Mouse (Mus musculus) layer of hippocampus, adult 9-11 months (tissue): ENCODE results near the gene Clcn1.

Experiments used
- DNase-seq: peaks from one replicate; pipeline ENCODE4 v3.0.0; 2022

Gene Clcn1

DNA sequence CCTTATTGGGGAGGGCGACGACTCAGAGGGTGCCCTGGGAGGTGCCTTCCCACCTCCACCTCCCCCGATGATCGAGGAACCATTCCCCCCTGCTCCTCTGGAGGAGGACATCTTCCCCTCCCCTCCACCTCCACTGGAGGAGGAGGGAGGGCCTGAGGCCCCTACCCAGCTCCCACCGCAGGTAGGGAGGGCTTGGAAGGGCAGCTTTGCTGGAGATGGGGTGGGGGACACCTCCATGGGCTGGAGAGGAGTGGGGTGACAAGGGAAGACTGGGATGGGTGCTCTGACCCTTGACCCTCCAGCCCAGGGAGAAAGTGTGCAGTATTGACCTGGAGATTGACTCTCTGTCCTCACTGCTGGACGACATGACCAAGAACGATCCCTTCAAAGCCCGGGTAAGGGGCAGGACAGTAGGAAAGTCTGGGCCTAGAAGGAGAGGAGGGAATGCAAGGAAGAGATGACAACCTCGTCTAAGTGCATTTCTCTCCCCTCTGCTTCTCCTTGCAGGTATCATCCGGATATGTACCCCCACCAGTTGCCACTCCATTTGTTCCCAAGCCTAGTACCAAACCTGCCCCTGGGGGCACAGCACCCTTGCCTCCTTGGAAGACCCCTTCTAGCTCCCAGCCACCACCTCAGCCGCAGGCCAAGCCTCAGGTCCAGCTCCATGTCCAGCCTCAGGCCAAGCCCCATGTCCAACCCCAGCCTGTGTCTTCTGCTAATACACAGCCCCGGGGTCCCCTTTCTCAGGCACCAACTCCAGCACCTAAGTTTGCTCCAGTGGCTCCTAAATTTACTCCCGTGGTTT lies 64.7 kb downstream of the Clcn1 start:
- DNase-seq: no peak

DNA sequence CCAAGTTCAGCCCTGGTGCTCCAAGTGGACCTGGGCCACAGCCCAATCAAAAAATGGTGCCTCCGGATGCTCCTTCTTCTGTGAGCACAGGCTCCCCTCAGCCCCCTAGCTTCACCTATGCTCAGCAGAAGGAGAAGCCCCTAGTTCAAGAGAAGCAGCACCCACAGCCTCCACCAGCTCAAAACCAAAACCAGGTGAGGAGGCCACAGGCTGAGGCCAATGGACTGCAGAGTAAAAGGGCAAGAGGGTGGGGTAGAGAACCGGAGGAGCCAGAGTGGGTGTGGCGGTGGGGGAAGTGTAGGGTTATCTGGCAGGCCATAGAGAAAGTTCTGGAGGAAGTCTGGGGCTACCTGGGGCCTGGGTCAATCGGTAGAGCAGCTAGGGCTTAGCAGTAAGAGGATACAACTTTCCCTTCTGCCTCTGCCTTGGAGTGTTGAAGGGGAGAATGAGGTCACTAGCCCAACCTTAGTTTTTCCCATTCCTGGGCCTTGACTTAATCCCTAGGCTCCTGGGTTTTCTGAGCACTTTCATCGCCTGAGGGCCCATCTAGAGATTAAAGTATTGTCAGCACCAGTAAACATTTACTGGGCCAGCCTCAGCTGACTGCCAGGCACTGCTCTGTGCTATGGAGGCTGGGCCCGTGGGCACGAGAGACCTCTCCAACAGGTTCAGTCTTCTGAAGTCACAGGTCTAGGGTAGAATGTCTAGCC lies 65.4 kb downstream of the Clcn1 start:
- no peak for DNase-seq

DNA sequence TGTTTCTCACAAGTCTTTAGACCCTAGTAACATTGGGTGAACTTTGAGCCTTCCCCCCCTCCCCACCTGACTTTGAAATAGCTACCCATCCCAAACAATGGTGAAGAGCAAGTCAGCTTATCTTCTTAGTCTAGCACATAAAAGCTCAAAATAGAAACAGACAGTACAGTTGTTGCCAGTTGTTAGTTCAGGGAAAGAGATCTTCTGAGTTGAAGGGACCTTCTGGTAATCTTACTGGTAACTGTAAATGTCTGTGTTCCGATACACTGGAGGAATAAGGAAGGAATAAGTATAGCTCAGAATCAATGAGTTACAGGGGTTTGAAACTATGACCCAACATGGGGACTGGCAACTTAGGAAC lies 66.0 kb downstream of the Clcn1 start:
- DNase-seq: no peak

DNA sequence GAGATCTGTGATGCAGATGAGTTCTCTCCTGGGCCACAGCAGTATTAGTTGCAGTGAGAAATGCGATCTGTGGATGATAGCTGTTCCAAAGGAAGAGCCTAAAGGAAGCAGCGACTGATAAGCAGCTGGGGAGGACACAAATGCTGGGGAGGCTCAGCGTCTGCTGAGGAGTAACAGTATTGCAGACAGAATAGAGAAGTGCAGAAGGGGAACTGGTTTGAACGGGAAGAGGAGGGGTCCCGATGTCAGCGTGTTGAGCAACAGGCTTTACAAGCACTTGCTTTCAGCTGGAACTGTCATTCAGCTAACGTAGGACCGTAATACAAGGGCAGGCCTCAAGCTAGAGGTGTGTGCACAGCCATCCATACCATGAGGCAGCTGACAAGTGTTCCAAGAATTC lies 66.7 kb downstream of the Clcn1 start:
- DNase-seq: peak; percentile 47

DNA sequence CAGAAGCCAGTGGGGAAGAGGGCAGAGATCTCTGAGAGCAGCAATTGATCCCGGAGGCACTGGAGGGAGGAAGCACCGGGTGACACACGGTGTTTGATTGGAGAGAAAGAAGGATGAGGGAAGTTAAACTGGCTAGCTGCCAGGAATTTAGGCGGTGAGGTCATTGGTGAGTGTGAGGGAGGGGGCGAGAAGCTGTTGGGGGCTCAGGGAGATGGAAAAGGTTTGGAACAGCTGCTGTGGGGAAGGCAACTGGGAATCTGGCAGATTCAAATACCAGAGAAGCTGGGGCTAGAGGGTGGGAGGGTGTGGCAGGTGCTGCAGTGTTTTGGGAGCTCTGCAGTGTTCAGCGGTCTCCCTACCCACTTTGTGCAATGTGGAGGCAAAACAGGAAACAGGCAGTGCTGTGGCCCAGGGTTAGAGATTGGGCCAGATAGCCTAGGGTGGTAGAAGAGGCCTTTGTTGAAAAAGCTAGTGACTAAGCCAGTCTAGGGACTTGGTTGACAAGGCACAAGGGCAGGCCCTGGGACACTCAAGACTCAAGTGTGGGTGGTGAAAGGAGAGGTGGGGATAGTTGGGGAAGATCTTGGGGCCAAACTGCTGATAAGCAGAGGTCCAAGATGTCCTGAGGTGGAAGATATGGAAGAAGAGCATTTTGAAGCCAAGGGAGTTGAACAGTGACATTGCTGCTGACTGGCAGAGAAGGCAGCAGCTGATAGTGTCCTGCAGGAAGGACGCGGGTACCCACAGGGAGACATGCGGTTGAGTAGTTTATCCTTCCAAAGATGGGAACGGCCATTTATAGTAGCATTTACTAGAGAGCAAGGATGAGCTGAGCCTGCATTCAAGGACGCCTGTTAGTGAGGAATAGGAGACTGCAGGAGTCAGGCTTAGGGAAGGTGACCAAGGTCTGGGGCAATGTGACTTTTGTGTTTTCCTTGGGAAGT lies 67.9 kb downstream of the Clcn1 start:
- DNase-seq: no peak

DNA sequence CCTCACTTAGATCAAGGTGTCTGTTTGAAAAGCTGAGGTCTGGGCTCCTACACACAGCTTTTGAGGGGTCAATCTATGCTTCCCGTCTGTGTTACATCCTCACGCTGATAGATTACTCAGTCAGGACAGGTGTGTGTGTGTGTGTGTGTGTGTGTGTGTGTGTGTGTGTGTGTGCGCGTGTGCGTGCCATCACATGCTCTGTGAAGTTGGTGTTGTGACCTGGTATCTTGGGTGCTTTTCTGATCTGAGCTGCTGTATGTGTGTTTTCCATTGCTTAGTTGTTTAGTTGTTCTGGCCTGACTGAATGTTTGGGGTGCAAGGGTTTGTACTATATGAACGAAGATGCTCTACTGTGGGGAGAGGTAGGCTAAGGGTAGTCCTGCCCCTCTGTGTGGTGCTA lies 68.9 kb downstream of the Clcn1 start:
- no peak for DNase-seq

DNA sequence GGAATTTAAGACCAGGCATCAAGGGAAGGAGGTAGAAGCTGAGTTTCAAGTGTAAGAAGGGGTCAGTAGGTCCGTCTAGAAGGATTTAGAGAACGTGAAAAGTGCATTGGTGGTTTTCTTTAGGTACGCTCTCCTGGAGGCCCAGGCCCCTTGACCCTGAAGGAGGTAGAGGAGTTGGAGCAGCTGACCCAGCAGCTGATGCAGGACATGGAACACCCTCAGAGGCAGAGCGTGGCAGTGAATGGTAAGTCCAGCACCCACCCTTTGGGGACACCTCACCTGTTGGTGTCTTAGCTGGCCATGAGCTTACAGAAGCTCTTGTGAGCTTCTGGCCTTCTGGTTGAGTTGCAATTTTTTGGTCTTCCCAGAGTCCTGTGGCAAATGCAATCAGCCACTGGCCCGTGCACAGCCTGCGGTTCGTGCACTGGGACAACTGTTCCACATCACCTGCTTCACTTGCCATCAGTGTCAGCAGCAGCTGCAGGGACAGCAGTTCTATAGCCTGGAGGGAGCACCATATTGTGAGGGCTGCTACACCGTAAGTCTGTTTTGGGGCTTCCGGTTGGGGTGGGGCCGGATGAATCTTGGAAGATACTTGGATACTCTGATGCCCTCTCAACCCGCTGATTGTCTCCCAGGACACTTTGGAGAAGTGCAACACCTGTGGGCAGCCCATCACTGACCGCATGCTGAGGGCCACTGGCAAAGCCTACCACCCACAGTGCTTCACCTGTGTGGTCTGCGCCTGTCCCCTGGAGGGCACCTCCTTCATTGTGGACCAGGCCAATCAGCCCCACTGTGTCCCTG lies 69.5 kb downstream of the Clcn1 start:
- DNase-seq: no peak

DNA sequence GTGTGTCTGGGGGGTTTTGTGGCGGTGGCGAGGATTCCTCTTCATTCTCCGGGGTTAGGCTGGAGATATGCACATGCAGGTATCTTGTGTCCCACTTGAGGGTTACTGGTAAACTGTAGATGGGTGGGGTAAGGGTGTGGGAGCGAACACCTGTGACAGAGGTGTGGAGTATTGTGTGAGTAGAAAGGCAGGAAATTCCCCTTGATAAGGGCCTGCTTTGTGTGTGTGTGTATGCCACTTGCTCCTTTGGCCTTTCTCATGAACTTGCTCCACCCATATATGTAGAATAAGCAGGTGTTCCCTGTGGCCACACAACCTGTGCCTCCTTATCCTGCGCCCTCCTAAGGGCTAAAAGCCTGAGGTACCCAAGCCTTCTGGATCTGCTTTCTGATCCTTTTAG lies 70.4 kb downstream of the Clcn1 start:
- DNase-seq: no peak

DNA sequence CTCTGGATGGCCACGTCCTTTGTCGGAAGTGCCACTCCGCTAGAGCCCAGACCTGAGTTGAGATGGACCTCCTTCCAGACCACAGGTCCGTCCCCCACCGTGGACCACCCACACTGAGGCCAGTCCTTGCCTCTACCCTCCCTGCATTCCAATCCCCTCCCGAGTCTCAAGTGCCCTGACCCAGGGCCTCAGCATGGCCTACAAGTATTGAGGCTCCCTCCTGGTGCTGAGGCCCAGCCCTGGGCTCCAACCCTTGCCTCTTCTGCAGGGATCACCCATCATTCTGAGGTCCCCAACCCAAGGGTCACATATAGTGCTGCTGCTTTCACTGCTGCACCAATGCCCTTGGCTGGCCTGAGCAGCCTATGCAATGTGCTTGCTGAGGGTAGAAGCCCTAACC lies 71.4 kb downstream of the Clcn1 start:
- DNase-seq: no peak

DNA sequence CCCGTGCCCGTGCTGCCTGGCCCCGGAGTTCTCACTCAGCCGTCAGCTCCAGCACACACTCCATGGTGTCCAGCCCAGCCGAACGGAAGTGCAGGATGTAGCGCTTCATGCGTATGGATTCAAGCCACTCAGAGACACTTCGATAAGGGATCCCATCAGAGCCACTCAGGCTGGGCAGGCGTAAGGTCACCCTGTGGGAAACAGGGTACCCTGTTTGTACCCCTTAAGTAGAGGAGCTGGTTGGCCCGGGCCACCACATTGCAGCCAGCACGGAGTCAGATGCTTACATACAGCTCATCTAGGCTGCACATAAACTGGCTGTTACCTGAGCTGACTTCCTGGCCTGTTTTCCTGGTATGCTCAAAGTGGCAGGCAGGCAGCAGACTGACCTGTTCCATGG lies 72.4 kb downstream of the Clcn1 start:
- no peak for DNase-seq

DNA sequence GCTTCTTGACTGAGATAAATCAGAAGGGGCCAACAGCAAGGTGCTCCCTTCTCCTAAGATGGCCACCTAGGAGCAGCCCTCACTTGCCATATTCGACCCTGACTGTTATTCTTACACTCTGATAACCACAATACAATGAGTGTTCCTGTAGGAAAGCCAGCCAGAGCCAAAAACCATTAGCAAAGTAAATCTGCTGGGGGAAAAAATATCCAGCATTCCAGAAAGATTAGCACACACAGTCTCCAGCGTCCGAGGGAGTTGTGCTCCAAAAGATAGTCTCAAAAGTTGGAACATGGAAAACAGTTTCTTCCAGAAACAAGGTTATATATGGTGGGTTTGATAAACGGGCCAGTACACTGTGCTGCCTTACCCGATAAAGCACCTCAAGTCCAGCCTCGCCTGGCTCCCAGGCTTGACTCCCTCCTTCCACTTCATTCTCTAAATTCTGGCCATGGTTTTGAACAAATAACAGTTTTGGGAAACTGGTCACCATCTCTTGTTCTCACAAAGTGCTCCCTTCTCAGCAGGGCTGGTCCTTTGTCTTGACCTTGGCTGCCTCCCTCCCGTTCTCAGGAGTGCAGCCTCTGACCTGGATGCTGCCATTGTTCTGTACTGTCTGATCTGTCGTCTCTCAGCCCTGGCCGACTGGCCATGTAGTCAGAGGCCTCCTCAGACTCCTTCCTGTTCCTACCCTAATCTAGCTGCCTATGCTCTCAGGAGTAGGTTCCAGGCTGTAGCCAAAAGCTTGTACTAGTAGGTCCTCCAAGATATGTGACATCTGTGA lies 73.1 kb downstream of the Clcn1 start:
- no peak for DNase-seq

DNA sequence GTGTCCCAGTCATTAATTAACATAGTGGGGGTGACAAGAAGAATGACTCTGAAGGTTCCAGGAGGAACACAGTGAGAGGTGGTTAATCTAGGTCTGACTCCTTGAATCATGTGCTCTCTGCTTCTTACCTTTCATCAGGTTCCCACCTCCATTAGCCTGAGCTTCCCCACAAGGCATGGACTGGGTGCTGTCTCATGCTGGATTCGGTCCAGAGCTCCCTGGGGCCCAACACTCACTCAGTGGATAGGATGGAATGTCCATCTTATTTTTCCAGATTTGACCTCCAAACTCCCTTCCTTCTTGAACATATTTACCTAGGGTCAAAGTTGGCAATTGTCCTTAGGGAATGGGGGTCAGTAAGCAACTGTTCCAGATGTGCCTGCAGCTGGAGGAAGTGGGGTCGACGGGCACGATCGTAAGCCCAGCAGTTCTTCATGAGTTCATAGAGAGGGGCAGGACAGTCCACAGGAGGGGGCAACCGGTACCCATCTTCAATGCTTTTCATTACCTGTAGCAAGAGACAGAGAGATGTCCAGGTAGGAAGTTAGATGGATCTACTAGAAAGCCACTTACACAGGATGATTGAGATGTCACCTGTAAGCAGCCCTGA lies 73.9 kb downstream of the Clcn1 start:
- no peak for DNase-seq

DNA sequence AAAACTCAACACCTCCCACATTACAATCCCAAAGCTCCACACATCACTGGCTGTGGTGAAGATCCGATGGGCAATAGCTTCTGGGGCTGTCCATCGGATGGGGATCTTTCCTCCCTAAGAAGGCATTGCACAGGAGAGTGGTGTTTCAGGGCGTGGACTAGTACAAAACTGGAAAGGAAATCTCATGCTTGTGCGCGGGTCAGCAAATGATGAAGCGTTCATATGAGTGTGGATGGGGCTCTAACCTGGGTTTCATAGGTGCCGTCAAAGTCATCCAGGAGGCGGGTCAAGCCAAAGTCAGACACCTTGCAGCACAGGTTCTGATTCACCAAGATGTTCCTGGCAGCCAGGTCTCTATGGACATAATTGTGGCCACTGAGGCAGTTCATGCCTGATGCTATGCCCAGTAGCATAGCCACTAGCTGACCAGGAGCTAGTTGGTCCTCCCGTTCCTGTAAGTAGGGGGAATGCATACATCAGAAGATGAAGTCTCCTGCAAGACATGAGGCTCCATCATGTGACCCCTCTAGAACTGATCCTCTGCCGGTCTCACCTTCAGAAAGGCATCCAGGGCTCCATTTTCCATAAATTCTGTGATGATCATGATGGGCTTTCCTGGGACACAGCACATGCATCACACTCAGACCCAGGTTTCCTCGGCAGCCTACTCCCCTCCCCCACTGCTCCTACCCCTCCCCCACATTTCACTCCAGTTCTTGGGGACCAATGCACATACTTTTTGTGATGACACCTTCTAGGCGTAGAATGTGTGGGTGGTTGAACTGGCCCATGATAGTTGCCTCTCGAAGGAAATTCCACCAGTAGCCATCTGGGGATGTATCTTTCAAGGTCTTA lies 74.8 kb downstream of the Clcn1 start:
- DNase-seq: no peak

DNA sequence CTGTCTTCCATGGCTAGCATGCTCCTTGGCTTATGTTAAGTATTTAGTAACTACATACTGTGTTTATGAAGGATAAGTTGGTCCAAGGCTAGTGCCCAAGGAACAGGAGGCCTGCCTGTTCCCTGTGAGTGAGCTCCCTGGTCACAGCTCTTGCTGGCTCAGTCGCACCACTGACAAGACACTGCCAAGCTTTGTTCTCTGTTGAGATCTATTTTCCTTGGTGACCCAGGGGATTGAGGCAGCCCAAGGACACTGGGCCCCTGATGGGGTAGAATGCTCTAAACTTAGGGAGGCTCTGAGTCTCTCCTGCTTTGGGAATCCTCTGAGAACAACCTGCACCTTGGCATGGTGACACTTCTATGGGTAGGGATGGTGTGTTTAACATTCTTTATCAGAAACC lies 75.6 kb downstream of the Clcn1 start:
- DNase-seq: no peak

DNA sequence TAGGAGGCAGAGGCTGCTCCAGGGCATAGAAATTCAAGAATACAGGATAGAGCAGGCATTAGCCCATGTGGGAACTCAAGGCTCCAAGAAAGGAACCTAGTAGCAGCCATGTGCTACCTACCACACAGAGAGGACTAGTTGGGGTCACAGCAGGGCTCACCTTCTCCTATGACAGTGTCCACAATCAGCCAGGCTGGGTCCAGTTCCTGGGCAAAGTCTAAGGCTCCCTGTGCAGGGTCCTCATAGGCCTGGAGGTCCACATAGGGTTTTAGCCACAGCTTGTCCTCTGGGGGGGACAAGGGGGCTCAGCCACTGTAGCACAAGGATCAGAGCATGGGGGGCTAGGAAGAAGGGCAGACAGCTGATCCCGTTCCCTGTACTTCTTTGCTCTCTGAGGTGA lies 76.0 kb downstream of the Clcn1 start:
- DNase-seq: no peak

DNA sequence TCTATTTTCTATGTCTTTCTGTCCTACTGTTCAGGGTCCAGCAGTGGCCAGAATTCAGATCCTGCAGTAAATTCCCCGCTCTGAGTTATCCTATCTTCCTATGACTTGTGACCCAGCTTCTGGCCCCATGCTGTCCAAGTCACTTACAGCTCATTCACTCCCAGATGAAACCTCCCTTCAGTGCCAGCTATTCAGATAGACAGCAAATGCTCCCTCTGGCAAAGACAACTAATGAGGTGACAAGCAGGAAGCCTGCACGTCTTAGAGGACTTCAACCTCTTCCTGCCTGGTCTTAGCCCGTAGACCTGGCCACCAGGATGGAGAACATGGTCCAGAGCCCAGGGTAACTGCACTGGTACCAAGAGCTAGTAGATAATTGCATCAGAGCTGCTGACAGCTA lies 76.5 kb downstream of the Clcn1 start:
- DNase-seq: no peak

DNA sequence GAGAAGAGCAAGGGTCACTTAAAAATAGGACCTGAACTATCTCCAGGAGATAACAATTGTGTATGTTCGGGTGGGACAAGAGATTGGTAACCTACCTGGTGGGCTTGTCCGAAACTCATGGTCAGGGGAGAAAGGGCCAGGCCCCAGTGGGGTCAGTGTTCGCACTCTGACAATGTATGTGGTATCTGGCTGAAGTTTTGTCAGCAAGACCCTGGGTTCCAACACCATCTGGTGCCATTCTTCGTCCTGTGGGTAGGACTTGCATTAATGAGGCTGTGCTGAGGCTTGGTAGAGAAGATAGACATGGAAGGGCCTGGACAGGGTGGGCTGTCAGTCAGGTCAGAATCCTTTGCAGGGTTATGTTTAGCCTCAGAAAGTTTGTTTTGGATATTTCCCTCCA lies 77.6 kb downstream of the Clcn1 start:
- no peak for DNase-seq

DNA sequence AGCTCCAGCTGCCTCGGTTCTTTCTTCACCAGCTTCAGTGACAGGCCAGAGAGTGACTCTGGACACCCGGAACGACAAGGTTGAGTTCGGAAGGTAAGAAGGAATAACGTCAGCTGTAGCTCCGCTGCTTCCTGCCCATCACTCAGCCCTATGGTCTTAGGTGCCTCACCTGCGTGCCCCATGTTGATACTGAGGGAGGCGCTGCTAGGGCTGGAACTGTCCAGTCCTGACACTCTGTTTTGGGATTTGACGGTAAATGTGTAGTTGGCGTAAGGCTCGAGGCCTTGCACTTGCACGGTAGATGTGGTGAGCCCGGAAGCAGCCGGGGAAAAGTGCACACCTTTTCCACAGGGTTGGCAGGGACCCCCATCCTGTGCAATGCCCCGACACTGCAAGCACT lies 78.1 kb downstream of the Clcn1 start:
- DNase-seq: no peak

DNA sequence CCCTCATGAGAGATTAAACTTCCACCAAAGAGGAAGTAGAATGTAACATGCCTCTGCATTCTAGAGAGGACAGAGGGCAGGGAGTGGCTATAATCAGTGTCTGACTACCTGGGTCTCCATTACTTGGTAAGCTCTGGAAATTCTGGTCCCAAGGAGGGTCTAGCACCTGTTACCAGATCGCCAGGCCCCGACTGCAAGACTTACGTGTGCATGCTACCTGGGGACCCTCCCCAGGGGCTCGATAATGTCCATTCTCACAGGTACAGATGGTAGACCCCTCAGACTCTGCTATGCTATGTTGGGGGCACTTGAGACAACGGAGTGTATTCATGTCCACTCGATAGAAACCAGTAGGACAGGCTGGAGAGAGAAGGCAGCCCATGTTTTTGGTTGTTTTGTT lies 78.7 kb downstream of the Clcn1 start:
- DNase-seq: no peak
